Mouse (Mus musculus): ENCODE measurements around the gene Stk17b.
"Not testable (repeated sequence)": the region's sequence is repeated elsewhere in the genome, so short reads cannot be mapped to it uniquely, and the experiment has no call there.

Gene Stk17b

GRCm38 (mm10) chr1:53782079-53782478 lies 2.9 kb downstream of the Stk17b start:
- DNase-seq (ENCODE audit: low read depth, low spot score): no peak

GRCm38 (mm10) chr1:53781311-53781710 lies 3.7 kb downstream of the Stk17b start:
- DNase-seq (ENCODE audit: low read depth, low spot score): no peak

- no peak for DNase-seq (ENCODE audit: low read depth, low spot score)
Observed at GRCm38 (mm10) chr1:53776176-53776905, 8.7 kb downstream of the Stk17b start.

GRCm38 (mm10) chr1:53775545-53775944 lies 9.5 kb downstream of the Stk17b start:
- no peak for DNase-seq (ENCODE audit: low read depth, low spot score)

GRCm38 (mm10) chr1:53775036-53775435 lies 10.0 kb downstream of the Stk17b start:
- no peak for DNase-seq (ENCODE audit: low read depth, low spot score)

GRCm38 (mm10) chr1:53774571-53774970 lies 10.5 kb downstream of the Stk17b start:
- no peak for DNase-seq (ENCODE audit: low read depth, low spot score)

- DNase-seq (ENCODE audit: low read depth, low spot score): peak; percentile 52
Observed at GRCm38 (mm10) chr1:53773994-53774393, 11.0 kb downstream of the Stk17b start.

- DNase-seq (ENCODE audit: low read depth, low spot score): no peak
Observed at GRCm38 (mm10) chr1:53772967-53773366, 12.1 kb downstream of the Stk17b start.

GRCm38 (mm10) chr1:53771476-53771875 lies 13.5 kb downstream of the Stk17b start:
- no peak for DNase-seq (ENCODE audit: low read depth, low spot score)

GRCm38 (mm10) chr1:53766112-53766511 lies 18.9 kb downstream of the Stk17b start:
- no peak for DNase-seq (ENCODE audit: low read depth, low spot score)

- no peak for DNase-seq (ENCODE audit: low read depth, low spot score)
Observed at GRCm38 (mm10) chr1:53757316-53757715, 27.7 kb downstream of the Stk17b start.

GRCm38 (mm10) chr1:53753501-53753900 lies 31.5 kb downstream of the Stk17b start:
- not testable (repeated sequence) for DNase-seq (ENCODE audit: low read depth, low spot score)

GRCm38 (mm10) chr1:53751144-53751543 lies 33.9 kb downstream of the Stk17b start:
- DNase-seq (ENCODE audit: low read depth, low spot score): no peak

- DNase-seq (ENCODE audit: low read depth, low spot score): not testable (repeated sequence)
Observed at GRCm38 (mm10) chr1:53750697-53751096, 34.3 kb downstream of the Stk17b start.

GRCm38 (mm10) chr1:53749881-53750385 lies 35.1 kb downstream of the Stk17b start:
- DNase-seq (ENCODE audit: low read depth, low spot score): not testable (repeated sequence)

GRCm38 (mm10) chr1:53748571-53748970 lies 36.5 kb downstream of the Stk17b start:
- no peak for DNase-seq (ENCODE audit: low read depth, low spot score)

- no peak for DNase-seq (ENCODE audit: low read depth, low spot score)
Observed at GRCm38 (mm10) chr1:53746001-53746400, 39.0 kb downstream of the Stk17b start.

GRCm38 (mm10) chr1:53741742-53742458 lies 43.1 kb downstream of the Stk17b start:
- no peak for DNase-seq (ENCODE audit: low read depth, low spot score)

- DNase-seq (ENCODE audit: low read depth, low spot score): no peak
Observed at GRCm38 (mm10) chr1:53740777-53741336, 44.2 kb downstream of the Stk17b start.

- not testable (repeated sequence) for DNase-seq (ENCODE audit: low read depth, low spot score)
Observed at GRCm38 (mm10) chr1:53740077-53740776, 44.8 kb downstream of the Stk17b start.

GRCm38 (mm10) chr1:53736583-53736982 lies 48.4 kb downstream of the Stk17b start:
- no peak for DNase-seq (ENCODE audit: low read depth, low spot score)

Measured in skeletal muscle tissue, adult 2 months (tissue).